Mouse (Mus musculus) limb, embryonic 13.5 days (tissue): Measurements from ENCODE around the gene Epop. TPM values are rescaled to one million over a fixed set of nuclear protein-coding genes. Genes with fewer than 3 reads are reported as not detected.

Experiments used
- ATAC-seq: fragments of 200-750 bp; cut with Nextera tagmentation; 2 replicates; pipeline ENCODE4 v1.8.0; 2017; ENCODE audit warnings: low read depth, moderate number of reproducible peaks, moderate TSS enrichment; ENCODE audit not compliant: low FRiP score
- H3K27ac ChIP-seq: fragments of 300-500 bp; sonication (generic); 2 replicates; pipeline ENCODE4 v1.5.1; 2015; ENCODE audit warnings: inconsistent platforms, mild to moderate bottlenecking, moderate library complexity
- H3K27me3 ChIP-seq: fragments of 300-500 bp; sonication (generic); 2 replicates; pipeline ENCODE4 v1.6.1; 2015; ENCODE audit warnings: mild to moderate bottlenecking, inconsistent platforms
- H3K36me3 ChIP-seq: fragments of 300-500 bp; sonication (generic); 2 replicates; pipeline ENCODE4 v1.6.1; 2015; ENCODE audit warnings: inconsistent platforms, mild to moderate bottlenecking, moderate library complexity
- H3K4me1 ChIP-seq: fragments of 300-500 bp; sonication (generic); 2 replicates; pipeline ENCODE4 v1.6.1; 2015; ENCODE audit warnings: inconsistent platforms
- H3K4me2 ChIP-seq: fragments of 300-500 bp; sonication (generic); replicated peaks from 2 replicates; pipeline ENCODE4 v1.6.1; 2015; ENCODE audit warnings: inconsistent platforms, mild to moderate bottlenecking, moderate library complexity
- H3K4me3 ChIP-seq: fragments of 300-500 bp; sonication (generic); 2 replicates; pipeline ENCODE4 v1.5.1; 2015; ENCODE audit warnings: moderate library complexity, mild to moderate bottlenecking, inconsistent platforms
- H3K9ac ChIP-seq: fragments of 300-500 bp; sonication (generic); 2 replicates; pipeline ENCODE4 v1.6.1; 2015; ENCODE audit warnings: mild to moderate bottlenecking, inconsistent platforms
- H3K9me3 ChIP-seq: fragments of 300-500 bp; sonication (generic); 2 replicates; pipeline ENCODE4 v1.6.1; 2016; ENCODE audit warnings: inconsistent platforms
- WGBS: fragments of 180-500 bp; shearing (Covaris S2); methylation state at CpG from one replicate; pipeline ENCODE4 v1.1.7; 2015; 5-methylcytosine and 5-hydroxymethylcytosine counted together
- polyA plus RNA-seq: library from polyadenylated mRNA; unstranded; fragments of >200 nt; fragmentation: Nextera tagmentation; extraction: Ambion mirVana; gene quantifications from 2 replicates; pipeline ENCODE4 v1.2.1, GENCODE M21; 2015

Epop gene
- polyA plus RNA-seq, 1 experiment from 2014 or later, result 4.6 TPM

GRCm38 (mm10) chr11:97625551-97625950 is 4.0 kb downstream of the Epop start:
- H3K27me3 ChIP-seq, result peaks cover 78% of the 10 kb centered on the region
- no peaks in the 10 kb centered on the region for H3K36me3 ChIP-seq
- no peak for ATAC-seq
- H3K27ac ChIP-seq, result no peak overlapping the region
- 74% methylated on average over 5 of the region's 5 CpGs for WGBS
- H3K9me3 ChIP-seq, result no peaks in the 10 kb centered on the region
- H3K4me1 ChIP-seq, result peaks cover 30% of the 10 kb centered on the region
- no peak overlapping the region for H3K4me3 ChIP-seq
- no peak overlapping the region for H3K4me2 ChIP-seq
- H3K9ac ChIP-seq, result no peak overlapping the region

DNA sequence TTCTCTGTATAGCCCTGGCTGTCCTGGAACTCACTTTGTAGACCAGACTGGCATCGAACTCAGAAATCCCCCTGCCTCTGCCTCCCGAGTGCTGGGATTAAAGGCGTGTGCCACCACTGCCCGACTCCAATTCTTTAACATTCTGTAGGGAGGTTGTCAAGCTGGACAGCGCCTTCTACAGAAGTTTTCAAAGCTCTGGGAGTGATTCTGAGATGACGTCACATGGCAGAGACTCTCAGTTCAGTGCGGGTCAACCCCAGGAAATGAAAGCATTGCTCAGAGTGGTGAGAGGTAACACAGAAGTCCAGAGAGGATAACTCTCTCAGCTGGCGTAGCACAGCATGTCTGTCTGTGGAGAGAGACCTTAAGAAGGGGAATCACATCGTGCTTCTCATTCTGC is 6.3 kb downstream of the Epop start:
- no peak overlapping the region for H3K4me2 ChIP-seq
- H3K27me3 ChIP-seq, result peaks cover 67% of the 10 kb centered on the region
- peaks cover 21% of the 10 kb centered on the region for H3K4me1 ChIP-seq
- no peaks in the 10 kb centered on the region for H3K36me3 ChIP-seq
- H3K9ac ChIP-seq, result no peak overlapping the region
- H3K9me3 ChIP-seq, result no peaks in the 10 kb centered on the region
- H3K4me3 ChIP-seq, result no peak overlapping the region
- no peak overlapping the region for H3K27ac ChIP-seq
- no peak for ATAC-seq
- 59% methylated on average over 9 of the region's 9 CpGs for WGBS

GRCm38 (mm10) chr11:97622440-97622839 is 7.1 kb downstream of the Epop start:
- ATAC-seq, result no peak
- Histone ChIP-seq H3K4me1 (peaks cover 14% of the 10 kb centered on the region), H3K4me3 (no peak overlapping the region), H3K9me3 (no peaks in the 10 kb centered on the region), H3K4me2 (no peak overlapping the region), H3K27me3 (peaks cover 67% of the 10 kb centered on the region), H3K9ac (no peak overlapping the region), H3K36me3 (no peaks in the 10 kb centered on the region), H3K27ac (no peak overlapping the region)
- 3% methylated on average over 6 of the region's 6 CpGs for WGBS

DNA sequence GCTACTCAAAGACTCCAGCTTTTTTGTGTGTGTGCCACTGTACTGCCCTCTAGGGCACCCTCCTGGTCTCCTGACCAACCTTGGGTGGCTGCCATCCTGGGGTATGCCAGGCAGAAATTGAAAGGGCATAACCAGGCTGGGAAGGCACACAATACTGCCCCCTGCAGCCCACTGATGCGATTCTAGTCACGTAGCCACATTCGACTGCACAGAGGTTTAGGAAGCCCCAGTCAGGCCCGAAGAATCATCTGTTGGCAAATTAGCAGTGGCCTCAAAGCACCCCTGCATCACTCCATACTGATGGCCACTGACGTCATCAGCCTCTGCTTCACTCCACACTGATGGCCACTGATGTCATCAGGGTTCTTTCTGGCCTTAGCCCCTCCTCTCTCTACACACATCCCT is 10.1 kb downstream of the Epop start:
- Histone ChIP-seq H3K4me2 (no peak overlapping the region), H3K27ac (no peak overlapping the region), H3K27me3 (peaks cover 63% of the 10 kb centered on the region), H3K9me3 (no peaks in the 10 kb centered on the region), H3K4me3 (no peak overlapping the region), H3K4me1 (no peaks in the 10 kb centered on the region), H3K36me3 (no peaks in the 10 kb centered on the region), H3K9ac (no peak overlapping the region)
- no peak for ATAC-seq
- 55% methylated on average over 5 of the region's 5 CpGs for WGBS

GRCm38 (mm10) chr11:97618368-97618767 is 11.1 kb downstream of the Epop start:
- Histone ChIP-seq H3K9me3 (no peaks in the 10 kb centered on the region), H3K4me1 (no peaks in the 10 kb centered on the region), H3K4me2 (no peak overlapping the region), H3K27me3 (peaks cover 53% of the 10 kb centered on the region), H3K36me3 (no peaks in the 10 kb centered on the region), H3K4me3 (no peak overlapping the region), H3K9ac (no peak overlapping the region), H3K27ac (no peak overlapping the region)
- WGBS, result 39% methylated on average over 11 of the region's 11 CpGs
- no peak for ATAC-seq

GRCm38 (mm10) chr11:97615276-97615675 is 14.2 kb downstream of the Epop start:
- Histone ChIP-seq H3K9ac (no peak overlapping the region), H3K27me3 (peaks cover 49% of the 10 kb centered on the region), H3K4me2 (no peak overlapping the region), H3K36me3 (no peaks in the 10 kb centered on the region), H3K4me1 (no peaks in the 10 kb centered on the region), H3K4me3 (no peak overlapping the region), H3K27ac (no peak overlapping the region), H3K9me3 (no peaks in the 10 kb centered on the region)
- WGBS, result 77% methylated on average over 4 of the region's 4 CpGs
- no peak for ATAC-seq

- Histone ChIP-seq H3K9me3 (no peaks in the 10 kb centered on the region), H3K27ac (no peak overlapping the region), H3K36me3 (no peaks in the 10 kb centered on the region), H3K9ac (no peak overlapping the region), H3K4me2 (no peak overlapping the region), H3K4me1 (no peaks in the 10 kb centered on the region), H3K4me3 (no peak overlapping the region), H3K27me3 (peaks cover 19% of the 10 kb centered on the region)
- ATAC-seq, result no peak
- 65% methylated on average over 8 of the region's 8 CpGs for WGBS
Measured at GRCm38 (mm10) chr11:97611076-97611475, 18.4 kb downstream of the Epop start.

GRCm38 (mm10) chr11:97609743-97610142 is 19.8 kb downstream of the Epop start:
- Histone ChIP-seq H3K36me3 (no peaks in the 10 kb centered on the region), H3K27ac (no peak overlapping the region), H3K4me1 (no peaks in the 10 kb centered on the region), H3K4me3 (no peak overlapping the region), H3K4me2 (no peak overlapping the region), H3K9me3 (no peaks in the 10 kb centered on the region), H3K9ac (no peak overlapping the region), H3K27me3 (peaks cover 10% of the 10 kb centered on the region)
- ATAC-seq, result no peak
- WGBS, result 86% methylated on average over 13 of the region's 13 CpGs

- H3K9me3 ChIP-seq, result no peaks in the 10 kb centered on the region
- no peak overlapping the region for H3K4me2 ChIP-seq
- no peak overlapping the region for H3K4me3 ChIP-seq
- no peak overlapping the region for H3K9ac ChIP-seq
- ATAC-seq, result no peak
- H3K4me1 ChIP-seq, result 0 out of 2 replicates have a peak, but pooled peaks cover 3% of the 10 kb centered on the region
- WGBS, result 70% methylated on average over 4 of the region's 4 CpGs
- no peaks in the 10 kb centered on the region for H3K36me3 ChIP-seq
- H3K27ac ChIP-seq, result no peak overlapping the region
- peaks cover 13% of the 10 kb centered on the region; the same call in 1 of the 2 replicates for H3K27me3 ChIP-seq
Measured at GRCm38 (mm10) chr11:97608933-97609332, 20.6 kb downstream of the Epop start.

- Histone ChIP-seq H3K9ac (no peak overlapping the region), H3K4me2 (no peak overlapping the region), H3K36me3 (no peaks in the 10 kb centered on the region), H3K9me3 (no peaks in the 10 kb centered on the region), H3K4me3 (no peak overlapping the region), H3K27ac (no peak overlapping the region), H3K4me1 (0 out of 2 replicates have a peak, but pooled peaks cover 3% of the 10 kb centered on the region), H3K27me3 (peaks cover 15% of the 10 kb centered on the region; the same call in 1 of the 2 replicates)
- no peak for ATAC-seq
- 89% methylated on average over 8 of the region's 8 CpGs for WGBS
Measured at GRCm38 (mm10) chr11:97607056-97607725, 22.3 kb downstream of the Epop start.

DNA sequence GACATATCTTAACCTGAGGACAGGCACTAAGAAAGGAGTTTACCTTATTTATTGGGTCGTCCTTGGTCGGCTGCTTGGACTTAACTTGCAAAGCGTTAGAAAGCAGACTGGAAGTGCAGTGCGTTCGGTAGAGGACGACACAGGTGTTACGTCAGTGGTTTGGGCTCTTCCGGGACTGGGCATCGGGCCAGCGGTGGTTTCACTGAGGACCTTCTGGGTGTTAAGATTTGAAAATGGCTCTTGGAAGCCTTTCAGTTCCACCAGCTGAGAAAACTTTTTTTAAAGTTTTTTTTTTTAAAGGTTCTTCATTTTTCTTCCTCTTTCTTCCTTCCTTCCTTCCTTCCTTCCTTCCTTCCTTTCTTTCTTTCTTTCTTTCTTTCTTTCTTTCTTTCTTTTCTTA is 25.6 kb downstream of the Epop start:
- no peak overlapping the region for H3K27ac ChIP-seq
- H3K4me2 ChIP-seq, result no peak overlapping the region
- no peak for ATAC-seq
- no peaks in the 10 kb centered on the region for H3K36me3 ChIP-seq
- H3K27me3 ChIP-seq, result peaks cover 11% of the 10 kb centered on the region; the same call in 1 of the 2 replicates
- WGBS, result 64% methylated on average over 10 of the region's 10 CpGs
- 0 out of 2 replicates have a peak, but pooled peaks cover 3% of the 10 kb centered on the region for H3K4me1 ChIP-seq
- no peaks in the 10 kb centered on the region for H3K9me3 ChIP-seq
- H3K9ac ChIP-seq, result no peak overlapping the region
- no peak overlapping the region for H3K4me3 ChIP-seq

DNA sequence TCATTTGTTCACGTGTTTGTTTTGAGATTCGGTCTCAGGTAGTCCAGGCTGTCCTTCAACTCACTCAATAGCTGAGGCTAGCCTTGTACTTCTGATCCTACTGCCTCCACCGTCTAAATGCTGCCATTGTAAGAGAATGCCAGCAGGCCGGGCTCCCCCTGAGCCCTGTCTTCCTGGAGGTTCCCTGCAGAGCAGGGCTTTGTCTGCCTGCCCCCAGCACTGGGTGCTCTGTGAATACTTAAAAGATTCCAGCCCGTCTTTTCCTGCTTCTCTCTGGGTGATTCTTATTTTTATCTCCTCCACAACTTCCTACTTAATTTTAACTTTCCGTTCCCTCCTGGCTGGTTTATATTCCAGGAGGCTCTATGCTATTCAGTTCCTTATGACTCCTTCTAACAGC is 27.3 kb downstream of the Epop start:
- no peaks in the 10 kb centered on the region for H3K9me3 ChIP-seq
- no peaks in the 10 kb centered on the region for H3K36me3 ChIP-seq
- peaks cover 11% of the 10 kb centered on the region; the same call in 1 of the 2 replicates for H3K27me3 ChIP-seq
- H3K9ac ChIP-seq, result no peak overlapping the region
- H3K4me1 ChIP-seq, result 0 out of 2 replicates have a peak, but pooled peaks cover 3% of the 10 kb centered on the region
- ATAC-seq, result no peak
- no peak overlapping the region for H3K4me3 ChIP-seq
- H3K27ac ChIP-seq, result no peak overlapping the region
- no peak overlapping the region for H3K4me2 ChIP-seq
- WGBS, result 47% methylated on average over 6 of the region's 6 CpGs

DNA sequence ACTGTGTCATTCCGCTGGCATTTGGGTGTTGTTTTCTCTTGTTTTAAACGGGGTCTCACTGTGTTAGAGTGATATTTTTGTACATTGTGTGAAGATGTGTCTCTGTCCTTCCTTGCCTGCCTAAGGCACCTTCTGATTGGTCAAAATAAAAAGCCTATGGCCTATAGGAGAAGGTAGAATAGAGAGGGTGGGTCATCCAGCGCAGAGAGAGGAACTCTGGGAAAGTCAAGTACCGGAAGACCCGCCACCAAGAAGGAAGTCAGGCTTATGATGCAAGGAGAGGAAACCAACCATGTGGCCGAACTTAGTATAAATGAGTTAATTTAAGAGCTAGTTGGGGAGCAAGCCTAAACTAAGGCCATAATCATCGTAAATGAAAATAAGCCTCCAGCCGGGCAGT is 30.4 kb downstream of the Epop start:
- Histone ChIP-seq H3K36me3 (no peaks in the 10 kb centered on the region), H3K4me2 (no peak overlapping the region), H3K4me3 (no peak overlapping the region), H3K9ac (no peak overlapping the region), H3K4me1 (no peaks in the 10 kb centered on the region), H3K27ac (no peak overlapping the region), H3K9me3 (no peaks in the 10 kb centered on the region), H3K27me3 (peaks cover 5% of the 10 kb centered on the region; the same call in 1 of the 2 replicates)
- 85% methylated on average over 8 of the region's 8 CpGs for WGBS
- ATAC-seq, result no peak
